Mouse (Mus musculus) midbrain, embryonic 12.5 days (tissue): ENCODE data around the gene Csnk1d. TPM values are rescaled to one million over a fixed set of nuclear protein-coding genes. Genes with fewer than 3 reads are reported as not detected.

Source experiments
- ATAC-seq: fragments of 200-750 bp; cut with Nextera tagmentation; 2 replicates; pipeline ENCODE4 v1.8.0; 2017; ENCODE audit warnings: low read depth, moderate TSS enrichment, moderate library complexity; ENCODE audit not compliant: low FRiP score
- H3K27ac ChIP-seq: fragments of 300-500 bp; sonication (generic); replicated peaks from 2 replicates; pipeline ENCODE4 v1.5.1; 2016; ENCODE audit warnings: mild to moderate bottlenecking
- H3K27me3 ChIP-seq: fragments of 300-500 bp; sonication (generic); 2 replicates; pipeline ENCODE4 v1.6.1; 2016; ENCODE audit warnings: mild to moderate bottlenecking
- H3K36me3 ChIP-seq: fragments of 300-500 bp; sonication (generic); 2 replicates; pipeline ENCODE4 v1.6.1; 2016
- H3K4me1 ChIP-seq: fragments of 300-500 bp; sonication (generic); 2 replicates; pipeline ENCODE4 v1.6.1; 2016
- H3K4me2 ChIP-seq: fragments of 300-500 bp; sonication (generic); replicated peaks from 2 replicates; pipeline ENCODE4 v1.6.1; 2016; ENCODE audit warnings: mild to moderate bottlenecking, moderate library complexity
- H3K4me3 ChIP-seq: fragments of 300-500 bp; sonication (generic); 2 replicates; pipeline ENCODE4 v1.5.1; 2016; ENCODE audit warnings: mild to moderate bottlenecking
- H3K9ac ChIP-seq: fragments of 300-500 bp; sonication (generic); replicated peaks from 2 replicates; pipeline ENCODE4 v1.6.1; 2016; ENCODE audit warnings: mild to moderate bottlenecking, moderate library complexity
- H3K9me3 ChIP-seq: fragments of 300-500 bp; sonication (generic); 2 replicates; pipeline ENCODE4 v1.6.1; 2016; ENCODE audit warnings: mild to moderate bottlenecking
- WGBS: fragments of 180-500 bp; shearing (Covaris S2); methylation state at CpG from one replicate; pipeline ENCODE4 v1.1.7; 2016; 5-methylcytosine and 5-hydroxymethylcytosine counted together
- polyA plus RNA-seq: library from polyadenylated mRNA; unstranded; fragments of >200 nt; fragmentation: Nextera tagmentation; extraction: Ambion mirVana; gene quantifications from 2 replicates; pipeline ENCODE4 v1.2.1, GENCODE M21; 2016

Csnk1d gene
- polyA plus RNA-seq, 1 experiment from 2014 or later = 170 TPM

DNA sequence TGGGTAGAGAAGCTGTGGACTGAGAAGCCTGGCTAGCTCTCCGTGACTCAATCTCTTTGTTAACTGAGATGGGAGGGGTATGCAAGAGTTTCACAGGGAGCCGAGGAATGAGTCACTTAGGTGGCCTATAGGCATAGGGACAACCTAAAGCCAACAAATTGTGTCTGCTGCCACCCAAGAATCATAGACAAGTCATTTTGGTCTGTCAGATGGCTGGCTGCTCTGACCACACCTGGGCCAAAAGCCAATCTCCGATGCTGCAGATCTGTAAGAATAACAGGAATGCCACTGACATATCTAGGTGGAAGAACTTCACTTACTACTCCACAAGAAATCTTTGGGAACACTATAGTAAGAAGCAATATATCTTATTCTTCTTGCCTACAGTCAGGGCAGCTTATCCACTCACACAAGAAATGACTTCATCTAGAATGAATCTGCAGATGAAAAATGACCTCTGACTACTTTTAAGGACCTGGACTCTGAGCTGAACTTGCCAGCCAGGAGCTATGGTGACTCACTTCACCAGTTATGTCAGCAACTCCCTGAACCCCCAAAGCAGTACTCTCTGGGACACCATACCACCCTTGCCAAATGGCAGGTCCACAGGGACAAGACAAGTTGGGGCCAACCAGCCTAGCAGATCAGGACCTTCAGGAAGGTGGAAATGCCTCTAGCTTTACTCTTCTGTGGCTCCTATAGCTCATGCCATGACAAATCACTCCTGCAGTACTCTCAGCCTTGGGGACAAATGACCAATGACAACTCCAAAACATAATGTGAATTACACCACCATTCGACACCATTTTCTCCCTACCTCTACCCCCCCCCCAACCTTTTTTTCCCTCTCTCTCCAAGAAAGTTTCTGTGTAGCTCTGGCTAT, 6.4 kb downstream of the Csnk1d start:
- H3K9me3 ChIP-seq = no peaks in the 10 kb centered on the region
- ATAC-seq = no peak
- H3K4me2 ChIP-seq = no peak overlapping the region
- H3K36me3 ChIP-seq = peaks cover 56% of the 10 kb centered on the region
- H3K4me1 ChIP-seq = peaks cover 27% of the 10 kb centered on the region
- no peaks in the 10 kb centered on the region for H3K27me3 ChIP-seq
- H3K9ac ChIP-seq = no peak overlapping the region
- no peak overlapping the region for H3K4me3 ChIP-seq
- 85% methylated on average over 4 of the region's 4 CpGs for WGBS
- no peak overlapping the region for H3K27ac ChIP-seq

DNA sequence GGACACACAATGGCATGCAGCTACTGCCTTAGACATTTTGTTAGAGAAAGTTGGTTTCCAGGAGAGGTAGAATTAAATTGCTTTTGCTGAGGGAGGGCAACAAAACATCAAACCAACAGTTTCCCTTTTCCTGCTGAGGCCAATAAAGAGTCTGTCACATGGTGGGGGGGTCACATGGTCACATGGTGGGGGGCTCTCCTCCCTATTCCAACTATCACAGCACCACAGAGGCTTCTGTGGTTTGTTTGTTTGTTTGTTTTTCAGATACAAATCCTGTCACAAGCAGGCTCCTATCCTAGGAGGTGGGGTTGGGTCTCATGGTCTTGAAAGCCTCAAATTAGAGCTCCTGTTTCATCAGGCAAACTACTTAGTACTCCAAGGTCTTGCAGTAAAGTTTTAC, 8.7 kb downstream of the Csnk1d start:
- H3K27me3 ChIP-seq = no peaks in the 10 kb centered on the region
- peaks cover 79% of the 10 kb centered on the region for H3K36me3 ChIP-seq
- no peak for ATAC-seq
- H3K4me3 ChIP-seq = no peak overlapping the region
- H3K4me1 ChIP-seq = 0 out of 2 replicates have a peak, but pooled peaks cover 5% of the 10 kb centered on the region
- no peaks in the 10 kb centered on the region for H3K9me3 ChIP-seq
- H3K9ac ChIP-seq = no peak overlapping the region
- no peak overlapping the region for H3K27ac ChIP-seq
- H3K4me2 ChIP-seq = no peak overlapping the region

DNA sequence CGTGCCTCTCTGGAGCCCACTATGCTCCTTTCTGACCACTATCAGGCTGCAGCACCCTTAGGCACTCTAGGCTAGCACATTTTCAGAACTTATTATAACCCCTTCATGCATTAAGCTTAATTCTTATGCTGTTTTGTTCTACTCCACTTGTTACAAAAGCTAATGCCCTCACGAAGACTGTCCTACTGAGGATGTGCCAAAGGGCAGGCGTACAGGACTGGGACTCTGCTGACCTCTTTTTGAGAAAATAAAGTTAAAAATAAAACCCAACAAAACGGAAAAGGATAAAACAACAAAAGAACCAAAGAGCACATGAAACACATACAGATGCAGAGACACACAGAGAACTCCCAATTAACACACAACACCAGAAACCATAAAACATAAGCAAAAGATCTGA, 9.5 kb downstream of the Csnk1d start:
- H3K4me1 ChIP-seq = no peaks in the 10 kb centered on the region
- no peak overlapping the region for H3K4me2 ChIP-seq
- WGBS = 87% methylated on average over 4 of the region's 4 CpGs
- H3K27ac ChIP-seq = no peak overlapping the region
- H3K27me3 ChIP-seq = no peaks in the 10 kb centered on the region
- H3K36me3 ChIP-seq = peaks cover 86% of the 10 kb centered on the region
- H3K4me3 ChIP-seq = no peak overlapping the region
- no peaks in the 10 kb centered on the region for H3K9me3 ChIP-seq
- no peak for ATAC-seq
- H3K9ac ChIP-seq = no peak overlapping the region

DNA sequence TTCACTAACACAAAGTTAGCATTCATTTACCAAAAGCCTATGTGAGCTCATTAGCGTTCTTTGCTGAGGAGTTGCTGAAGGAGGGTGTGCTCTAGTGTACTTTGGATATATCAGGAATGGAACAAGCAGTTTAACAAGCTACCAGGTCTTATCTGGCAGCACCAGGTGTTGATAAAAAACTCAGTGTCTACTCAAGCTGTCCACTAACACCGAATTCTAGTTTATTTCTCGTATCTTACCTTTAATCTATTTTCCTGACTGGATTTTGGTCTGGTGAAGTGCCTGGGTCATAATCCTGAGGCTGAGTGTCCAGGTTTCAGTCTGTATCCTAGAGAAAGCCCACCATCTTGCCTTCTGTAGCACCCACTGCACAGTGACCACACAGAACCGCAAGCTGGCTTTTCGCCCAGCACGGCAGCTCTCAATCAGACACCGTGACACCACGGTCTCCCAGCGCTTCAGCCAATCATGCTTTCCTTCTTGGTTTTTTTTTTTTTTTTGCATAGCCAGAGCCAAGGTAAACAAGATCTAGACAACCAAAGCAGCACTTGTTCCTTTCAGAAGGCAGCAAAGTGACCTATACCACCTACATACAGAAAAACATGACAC, 10.6 kb downstream of the Csnk1d start:
- H3K4me3 ChIP-seq = no peak overlapping the region
- WGBS = 94% methylated on average over 9 of the region's 9 CpGs
- no peak overlapping the region for H3K27ac ChIP-seq
- ATAC-seq = no peak
- H3K4me2 ChIP-seq = no peak overlapping the region
- no peaks in the 10 kb centered on the region for H3K4me1 ChIP-seq
- no peak overlapping the region for H3K9ac ChIP-seq
- H3K9me3 ChIP-seq = no peaks in the 10 kb centered on the region
- H3K36me3 ChIP-seq = peaks cover 86% of the 10 kb centered on the region
- no peaks in the 10 kb centered on the region for H3K27me3 ChIP-seq

DNA sequence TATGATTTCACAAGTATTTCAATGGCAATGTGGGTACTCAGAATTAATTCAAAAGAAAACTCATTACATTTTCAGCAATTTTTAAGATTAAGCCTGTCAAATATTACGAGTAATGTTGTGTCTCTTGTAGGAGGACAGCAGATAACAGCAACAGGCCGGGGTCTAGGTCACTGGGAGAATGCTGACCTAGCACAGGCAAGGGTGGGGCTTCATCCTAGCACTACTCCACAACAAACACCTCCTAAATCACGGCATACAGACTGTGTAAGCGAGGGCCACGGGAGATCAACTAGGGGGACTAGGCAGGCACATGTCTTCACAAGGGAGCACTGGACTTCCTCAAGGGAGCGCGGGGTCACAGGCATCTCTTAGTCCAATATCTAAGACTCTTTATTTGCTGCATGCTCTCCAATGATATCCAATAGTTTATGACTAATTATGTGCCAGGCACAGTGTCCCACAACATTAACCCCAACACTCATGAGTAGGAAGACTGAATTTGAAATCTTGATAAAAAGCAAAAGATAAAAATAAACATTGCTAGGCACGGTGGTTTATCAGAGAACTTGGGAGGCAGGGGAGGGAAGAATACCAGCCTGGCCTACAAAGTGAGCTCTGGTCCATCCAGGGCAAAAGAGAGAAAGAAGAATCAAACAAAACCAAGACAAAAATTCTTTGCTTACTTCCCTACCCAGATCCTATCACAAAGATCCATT, 11.3 kb downstream of the Csnk1d start:
- ATAC-seq = no peak
- Histone ChIP-seq H3K4me3 (no peak overlapping the region), H3K9ac (no peak overlapping the region), H3K36me3 (peaks cover 91% of the 10 kb centered on the region), H3K9me3 (no peaks in the 10 kb centered on the region), H3K27me3 (no peaks in the 10 kb centered on the region), H3K4me1 (no peaks in the 10 kb centered on the region), H3K4me2 (no peak overlapping the region), H3K27ac (no peak overlapping the region)
- 92% methylated on average over 8 of the region's 8 CpGs for WGBS

DNA sequence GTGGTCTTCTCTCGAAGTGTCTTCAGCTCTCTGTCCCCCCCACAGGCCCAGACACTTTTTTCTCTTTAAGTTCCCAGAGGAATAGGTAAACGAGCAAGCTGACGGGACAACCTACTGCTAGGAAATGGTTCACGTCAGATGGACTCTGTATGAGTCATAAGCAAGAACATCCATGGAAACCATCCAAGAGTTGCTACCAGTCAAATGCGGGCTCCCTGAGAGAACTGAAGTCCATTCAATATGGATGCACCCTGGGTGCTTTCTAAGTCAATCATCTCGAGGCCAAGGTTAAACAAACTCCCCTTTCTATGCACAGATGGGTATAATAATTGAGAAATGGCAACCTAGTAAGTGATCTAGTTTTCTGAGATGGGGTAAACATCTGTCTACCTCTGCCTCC, 17.8 kb downstream of the Csnk1d start:
- H3K4me2 ChIP-seq = no peak overlapping the region
- no peaks in the 10 kb centered on the region for H3K27me3 ChIP-seq
- ATAC-seq = no peak
- no peaks in the 10 kb centered on the region for H3K9me3 ChIP-seq
- H3K4me1 ChIP-seq = no peaks in the 10 kb centered on the region
- peaks cover 99% of the 10 kb centered on the region for H3K36me3 ChIP-seq
- 93% methylated on average over 6 of the region's 6 CpGs for WGBS
- no peak overlapping the region for H3K9ac ChIP-seq
- no peak overlapping the region for H3K4me3 ChIP-seq
- H3K27ac ChIP-seq = no peak overlapping the region

DNA sequence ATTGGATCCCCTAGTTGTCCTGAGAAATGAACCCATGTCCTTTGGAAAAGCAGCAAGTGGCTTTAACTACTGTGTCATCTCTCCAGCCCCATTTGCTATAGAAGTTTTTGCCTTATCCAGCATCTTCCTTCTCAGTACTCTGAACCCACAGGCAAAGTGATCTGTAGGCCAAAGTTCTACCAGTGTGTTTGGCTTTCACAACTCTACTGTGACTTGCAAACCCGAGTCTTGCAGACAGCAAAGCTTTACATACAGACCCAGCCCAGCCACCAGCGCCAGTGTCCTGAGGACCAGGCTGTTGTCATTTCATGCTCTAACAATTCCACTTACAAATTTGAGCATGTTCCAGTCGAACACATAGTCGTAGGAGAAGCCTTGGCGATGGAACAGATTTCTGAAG, 19.9 kb downstream of the Csnk1d start:
- ATAC-seq = no peak
- H3K4me2 ChIP-seq = no peak overlapping the region
- no peak overlapping the region for H3K9ac ChIP-seq
- peaks cover 100% of the 10 kb centered on the region for H3K36me3 ChIP-seq
- H3K4me1 ChIP-seq = no peaks in the 10 kb centered on the region
- WGBS = 93% methylated on average over 5 of the region's 5 CpGs
- H3K4me3 ChIP-seq = no peak overlapping the region
- H3K27ac ChIP-seq = no peak overlapping the region
- H3K9me3 ChIP-seq = no peaks in the 10 kb centered on the region
- no peaks in the 10 kb centered on the region for H3K27me3 ChIP-seq

DNA sequence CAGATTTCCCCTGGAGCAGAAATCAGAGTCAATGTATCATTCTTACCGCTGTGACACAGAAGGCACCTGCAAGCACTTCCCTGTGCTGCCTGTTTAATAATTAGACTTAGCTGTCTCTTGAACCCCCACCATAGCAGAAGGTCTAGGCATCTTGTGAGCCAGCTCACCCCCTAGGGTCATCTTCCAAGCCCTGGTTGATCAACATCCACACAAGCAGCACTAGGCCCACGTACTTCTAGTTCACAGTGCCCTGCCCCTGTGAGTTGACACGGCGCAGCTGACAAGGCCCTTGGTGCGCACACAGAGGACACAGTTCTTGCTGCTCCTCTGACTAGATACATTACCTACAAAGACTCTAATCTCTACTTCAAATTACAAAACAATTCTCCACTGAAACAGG, 21.4 kb downstream of the Csnk1d start:
- H3K36me3 ChIP-seq = peaks cover 100% of the 10 kb centered on the region
- no peak overlapping the region for H3K4me3 ChIP-seq
- 93% methylated on average over 5 of the region's 5 CpGs for WGBS

DNA sequence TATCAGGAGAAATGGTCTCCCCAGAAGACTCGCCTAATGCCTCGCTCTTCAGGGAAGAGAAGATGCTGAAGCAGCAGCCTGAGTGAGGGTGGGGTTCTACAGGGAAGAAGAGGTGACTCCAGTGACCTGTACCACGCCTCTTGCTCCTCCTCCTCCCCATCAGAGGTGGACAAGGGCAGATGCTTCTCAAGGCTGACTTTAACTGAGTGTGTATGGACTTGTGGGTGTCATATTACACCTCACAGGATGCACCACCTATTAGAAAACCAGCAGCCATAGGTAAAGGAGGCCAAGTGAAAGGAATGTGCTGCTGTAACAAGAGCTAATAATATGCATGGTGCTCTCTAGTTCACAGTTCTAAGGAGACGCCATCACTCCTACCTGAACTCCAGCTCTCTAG, 25.5 kb downstream of the Csnk1d start:
- H3K9me3 ChIP-seq = no peaks in the 10 kb centered on the region
- no peaks in the 10 kb centered on the region for H3K4me1 ChIP-seq
- no peaks in the 10 kb centered on the region for H3K27me3 ChIP-seq
- ATAC-seq = no peak
- no peak overlapping the region for H3K4me3 ChIP-seq
- 92% methylated on average over 4 of the region's 4 CpGs for WGBS
- H3K36me3 ChIP-seq = peaks cover 98% of the 10 kb centered on the region
- no peak overlapping the region for H3K4me2 ChIP-seq
- H3K27ac ChIP-seq = no peak overlapping the region
- no peak overlapping the region for H3K9ac ChIP-seq

More for the DNA sequence above, 21.4 kb downstream of the Csnk1d start:
- ATAC-seq = no peak
- H3K9me3 ChIP-seq = no peaks in the 10 kb centered on the region
- H3K4me1 ChIP-seq = no peaks in the 10 kb centered on the region
- no peaks in the 10 kb centered on the region for H3K27me3 ChIP-seq
- no peak overlapping the region for H3K27ac ChIP-seq
- no peak overlapping the region for H3K4me2 ChIP-seq
- H3K9ac ChIP-seq = no peak overlapping the region

DNA sequence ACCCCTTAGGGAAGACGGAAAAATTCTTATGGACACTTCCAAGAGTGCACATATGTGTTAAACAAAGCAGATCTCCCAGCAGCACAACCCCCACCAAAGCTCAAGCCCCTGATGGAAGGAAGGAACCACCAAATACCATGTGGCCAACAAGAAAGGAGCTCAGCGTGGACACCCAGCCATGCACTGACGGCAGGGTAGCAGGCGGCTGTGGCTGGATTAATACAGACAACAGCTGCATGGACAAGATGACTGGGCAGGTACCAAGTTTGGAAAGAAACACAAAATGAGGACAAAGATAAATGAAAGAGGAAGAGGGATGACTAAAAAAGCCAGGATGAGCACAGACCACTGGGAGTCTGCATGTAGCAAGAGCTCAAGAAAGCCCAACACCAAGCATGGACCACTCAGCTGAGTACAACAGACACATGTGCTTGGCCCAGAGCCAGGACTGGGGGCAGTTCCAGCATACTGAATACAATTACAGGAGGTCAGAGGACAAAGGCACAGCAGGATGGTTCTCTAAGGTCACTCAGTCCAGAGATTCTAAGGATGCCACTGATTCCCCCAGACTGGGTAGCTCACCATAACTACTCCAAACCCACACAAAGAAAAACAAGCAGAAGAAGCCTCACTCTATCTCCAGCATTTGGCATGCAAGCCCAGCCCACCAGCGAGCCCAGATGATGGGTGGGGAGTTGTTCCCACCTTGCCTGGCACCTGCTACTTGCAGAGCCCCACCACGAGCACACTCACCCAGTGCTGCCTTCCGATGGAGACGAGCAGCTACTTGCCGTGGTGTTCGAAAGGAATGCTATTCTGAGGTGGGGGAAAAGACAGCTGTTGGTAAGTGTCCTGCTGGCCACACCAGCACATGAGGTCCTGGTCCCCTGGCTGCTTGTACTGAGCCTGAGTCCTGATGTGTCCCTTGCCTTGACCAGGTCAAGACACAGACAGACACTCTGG, 26.7 kb downstream of the Csnk1d start:
- Histone ChIP-seq H3K9me3 (no peaks in the 10 kb centered on the region), H3K27ac (0 out of 2 replicates have a peak overlapping the region, but pooled peaks have one; percentile 10), H3K4me2 (no peak overlapping the region), H3K36me3 (peaks cover 92% of the 10 kb centered on the region), H3K4me3 (no peak overlapping the region), H3K27me3 (no peaks in the 10 kb centered on the region), H3K9ac (no peak overlapping the region), H3K4me1 (no peaks in the 10 kb centered on the region)
- no peak for ATAC-seq
- WGBS = 80% methylated on average over 10 of the region's 10 CpGs

DNA sequence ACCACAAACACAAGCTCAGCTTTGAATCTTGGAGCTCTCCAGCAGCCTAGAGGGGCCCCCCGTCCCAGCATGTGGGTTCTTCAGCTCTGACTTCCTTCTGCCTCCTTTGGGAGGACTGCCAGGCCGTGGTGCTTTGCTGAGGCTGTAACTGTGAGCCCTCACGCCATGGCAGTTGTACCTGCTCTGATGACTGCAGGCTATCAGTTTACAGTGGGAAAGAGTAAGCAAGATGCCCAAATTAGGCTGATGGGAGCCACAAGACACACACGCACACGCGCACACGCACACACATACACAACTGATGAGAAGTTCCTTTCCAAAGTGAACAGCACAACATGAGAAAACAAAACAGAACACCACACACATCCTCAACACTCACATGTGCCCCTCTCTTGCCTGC, 28.2 kb downstream of the Csnk1d start:
- H3K4me1 ChIP-seq = no peaks in the 10 kb centered on the region
- 94% methylated on average over 7 of the region's 7 CpGs for WGBS
- H3K27me3 ChIP-seq = no peaks in the 10 kb centered on the region
- H3K9ac ChIP-seq = no peak overlapping the region
- no peak overlapping the region for H3K27ac ChIP-seq
- no peak for ATAC-seq
- peaks cover 90% of the 10 kb centered on the region for H3K36me3 ChIP-seq
- H3K4me3 ChIP-seq = no peak overlapping the region
- no peak overlapping the region for H3K4me2 ChIP-seq
- no peaks in the 10 kb centered on the region for H3K9me3 ChIP-seq
